Mouse (Mus musculus) midbrain, embryonic 13.5 days (tissue): Measurements from ENCODE around the gene Hist1h2bn. TPM values are rescaled to one million over a fixed set of nuclear protein-coding genes. Genes with fewer than 3 reads are reported as not detected.
A peak's percentile ranks its signal among the peaks of the same experiment; 100 is the strongest.
"Not testable (repeated sequence)": the region's sequence is repeated elsewhere in the genome, so short reads cannot be mapped to it uniquely, and the experiment has no call there.

ENCODE experiments used
- ATAC-seq: fragments of 200-750 bp; cut with Nextera tagmentation; 2 replicates; pipeline ENCODE4 v1.8.0; 2017; ENCODE audit warnings: mild to moderate bottlenecking, moderate TSS enrichment, moderate library complexity
- H3K27ac ChIP-seq: fragments of 300-500 bp; sonication (generic); 2 replicates; pipeline ENCODE4 v1.5.1; 2015; ENCODE audit warnings: inconsistent platforms, mild to moderate bottlenecking, moderate library complexity
- H3K27me3 ChIP-seq: fragments of 300-500 bp; sonication (generic); 2 replicates; pipeline ENCODE4 v1.6.1; 2015; ENCODE audit warnings: mild to moderate bottlenecking, inconsistent platforms
- H3K36me3 ChIP-seq: fragments of 300-500 bp; sonication (generic); 2 replicates; pipeline ENCODE4 v1.6.1; 2015; ENCODE audit warnings: mild to moderate bottlenecking, inconsistent platforms
- H3K4me1 ChIP-seq: fragments of 300-500 bp; sonication (generic); replicated peaks from 2 replicates; pipeline ENCODE4 v1.6.1; 2015; ENCODE audit warnings: inconsistent platforms
- H3K4me2 ChIP-seq: fragments of 300-500 bp; sonication (generic); replicated peaks from 2 replicates; pipeline ENCODE4 v1.6.1; 2015; ENCODE audit warnings: moderate library complexity, mild to moderate bottlenecking, inconsistent platforms
- H3K4me3 ChIP-seq: fragments of 300-500 bp; sonication (generic); replicated peaks from 2 replicates; pipeline ENCODE4 v1.5.1; 2015; ENCODE audit warnings: mild to moderate bottlenecking, inconsistent platforms
- H3K9ac ChIP-seq: fragments of 300-500 bp; sonication (generic); replicated peaks from 2 replicates; pipeline ENCODE4 v1.6.1; 2015; ENCODE audit warnings: mild to moderate bottlenecking, inconsistent platforms
- H3K9me3 ChIP-seq: fragments of 300-500 bp; sonication (generic); 2 replicates; pipeline ENCODE4 v1.6.1; 2016; ENCODE audit warnings: mild to moderate bottlenecking, inconsistent platforms
- WGBS: fragments of 180-500 bp; shearing (Covaris S2); methylation state at CpG from one replicate; pipeline ENCODE4 v1.1.7; 2015; 5-methylcytosine and 5-hydroxymethylcytosine counted together
- polyA plus RNA-seq: library from polyadenylated mRNA; unstranded; fragments of >200 nt; fragmentation: Nextera tagmentation; extraction: Ambion mirVana; gene quantifications from 2 replicates; pipeline ENCODE4 v1.2.1, GENCODE M21; 2015

The Hist1h2bn gene
- polyA plus RNA-seq, 1 experiment from 2014 or later = 2.5 TPM

- no peak overlapping the region for H3K9ac ChIP-seq
- no peaks in the 10 kb centered on the region for H3K27me3 ChIP-seq
- H3K36me3 ChIP-seq = no peaks in the 10 kb centered on the region
- peaks cover 23% of the 10 kb centered on the region for H3K4me1 ChIP-seq
- no peak overlapping the region for H3K4me3 ChIP-seq
- 69% methylated on average over 1 of the region's 1 CpGs for WGBS
- no peak for ATAC-seq
- no peaks in the 10 kb centered on the region for H3K9me3 ChIP-seq
- H3K27ac ChIP-seq = no peak overlapping the region
- no peak overlapping the region for H3K4me2 ChIP-seq
These were observed 1.8 kb downstream of the Hist1h2bn start for GRCm38 (mm10) chr13:21755707-21756106.

GRCm38 (mm10) chr13:21778814-21779766 is 25.2 kb downstream of the Hist1h2bn start:
- ATAC-seq = peak; percentile 93
- H3K4me2 ChIP-seq = peak overlapping the region; percentile 95
- H3K4me1 ChIP-seq = peaks cover 34% of the 10 kb centered on the region
- peak overlapping the region; percentile 88 for H3K27ac ChIP-seq
- H3K9ac ChIP-seq = peak overlapping the region; percentile 83
- H3K9me3 ChIP-seq = no peaks in the 10 kb centered on the region
- 5% methylated on average over 33 of the region's 33 CpGs for WGBS
- H3K27me3 ChIP-seq = no peaks in the 10 kb centered on the region
- no peaks in the 10 kb centered on the region for H3K36me3 ChIP-seq
- H3K4me3 ChIP-seq = peak overlapping the region; percentile 53

- Histone ChIP-seq H3K27ac (peak within 1 kb of the TSS; percentile 88), H3K36me3 (no peaks in the 10 kb centered on the region), H3K4me1 (peaks cover 37% of the 10 kb centered on the region), H3K9ac (peak within 1 kb of the TSS; percentile 83), H3K4me3 (peak within 1 kb of the TSS; percentile 53), H3K27me3 (no peaks in the 10 kb centered on the region), H3K4me2 (peak within 1 kb of the TSS; percentile 95), H3K9me3 (no peaks in the 10 kb centered on the region)
- ATAC-seq = peak; percentile 12
- WGBS = under 1% methylated on average over 44 of the region's 44 CpGs
These were observed 26.1 kb downstream of the Hist1h2bn start, which contains the start of gene Hist1h1b for GRCm38 (mm10) chr13:21779767-21780731. Gene Hist1h1b (minus strand): TSS chr13:21780625.

- H3K36me3 ChIP-seq = no peaks in the 10 kb centered on the region
These were observed 27.2 kb downstream of the Hist1h2bn start for GRCm38 (mm10) chr13:21781021-21781555.

GRCm38 (mm10) chr13:21781639-21782038 is 27.7 kb downstream of the Hist1h2bn start:
- Histone ChIP-seq H3K9me3 (no peaks in the 10 kb centered on the region), H3K27ac (no peak overlapping the region), H3K4me3 (no peak overlapping the region), H3K4me2 (no peak overlapping the region), H3K4me1 (peaks cover 45% of the 10 kb centered on the region), H3K9ac (no peak overlapping the region), H3K36me3 (no peaks in the 10 kb centered on the region), H3K27me3 (no peaks in the 10 kb centered on the region)
- WGBS = 96% methylated on average over 1 of the region's 1 CpGs
- ATAC-seq = no peak

More at GRCm38 (mm10) chr13:21781021-21781555, 27.2 kb downstream of the Hist1h2bn start:
- peaks cover 42% of the 10 kb centered on the region for H3K4me1 ChIP-seq
- H3K27ac ChIP-seq = no peak overlapping the region
- ATAC-seq = no peak
- WGBS = 46% methylated on average over 6 of the region's 6 CpGs
- H3K4me2 ChIP-seq = peak overlapping the region; percentile 95
- H3K9me3 ChIP-seq = no peaks in the 10 kb centered on the region
- no peak overlapping the region for H3K9ac ChIP-seq
- H3K27me3 ChIP-seq = no peaks in the 10 kb centered on the region
- H3K4me3 ChIP-seq = no peak overlapping the region; the same call in 1 of the 2 replicates

GRCm38 (mm10) chr13:21782361-21783254 is 28.7 kb downstream of the Hist1h2bn start:
- 1% methylated on average over 14 of the region's 35 CpGs for WGBS
- not testable (repeated sequence) for H3K9me3 ChIP-seq, H3K27me3 ChIP-seq, ATAC-seq, H3K36me3 ChIP-seq
- H3K4me2 ChIP-seq = peak overlapping the region; percentile 67
- peaks cover 45% of the 10 kb centered on the region for H3K4me1 ChIP-seq
- H3K4me3 ChIP-seq = peak overlapping the region; percentile 42
- H3K9ac ChIP-seq = peak overlapping the region; percentile 68
- peak overlapping the region; percentile 73 for H3K27ac ChIP-seq

GRCm38 (mm10) chr13:21783255-21783617 is 29.3 kb downstream of the Hist1h2bn start, which contains the start of gene Hist1h3i:
Gene Hist1h3i (minus strand): TSS chr13:21783370.
- Histone ChIP-seq H3K27me3 (no peaks in the 10 kb centered on the region), H3K9me3 (no peaks in the 10 kb centered on the region), H3K27ac (peak within 1 kb of the TSS; percentile 73), H3K4me3 (peak within 1 kb of the TSS; percentile 42), H3K36me3 (no peaks in the 10 kb centered on the region), H3K4me1 (peaks cover 47% of the 10 kb centered on the region), H3K4me2 (peak within 1 kb of the TSS; percentile 67), H3K9ac (peak within 1 kb of the TSS; percentile 68)
- peak; percentile 75 for ATAC-seq
- 0% methylated on average over 17 of the region's 20 CpGs for WGBS

- no peaks in the 10 kb centered on the region for H3K36me3 ChIP-seq
- H3K27me3 ChIP-seq = no peaks in the 10 kb centered on the region
- H3K27ac ChIP-seq = peak overlapping the region; percentile 68
- H3K9ac ChIP-seq = no peak overlapping the region; the same call in 1 of the 2 replicates
- peak overlapping the region; percentile 42 for H3K4me3 ChIP-seq
- WGBS = 3% methylated on average over 9 of the region's 9 CpGs
- peak overlapping the region; percentile 67 for H3K4me2 ChIP-seq
- H3K4me1 ChIP-seq = peaks cover 48% of the 10 kb centered on the region
- ATAC-seq = no peak
- no peaks in the 10 kb centered on the region for H3K9me3 ChIP-seq
These were observed 29.8 kb downstream of the Hist1h2bn start for GRCm38 (mm10) chr13:21783734-21784161.

- no peak overlapping the region for H3K9ac ChIP-seq
- H3K27ac ChIP-seq = peak overlapping the region; percentile 68
- peak overlapping the region; percentile 67; the same call in 1 of the 2 replicates for H3K4me2 ChIP-seq
- H3K4me1 ChIP-seq = peaks cover 48% of the 10 kb centered on the region
- WGBS = 20% methylated on average over 6 of the region's 6 CpGs
- H3K4me3 ChIP-seq = no peak overlapping the region; the same call in 1 of the 2 replicates
- no peaks in the 10 kb centered on the region for H3K36me3 ChIP-seq
- no peaks in the 10 kb centered on the region for H3K9me3 ChIP-seq
- H3K27me3 ChIP-seq = no peaks in the 10 kb centered on the region
- no peak for ATAC-seq
These were observed 30.4 kb downstream of the Hist1h2bn start for GRCm38 (mm10) chr13:21784311-21784710.

- H3K36me3 ChIP-seq = no peaks in the 10 kb centered on the region
- peak overlapping the region; percentile 64 for H3K4me2 ChIP-seq
- WGBS = 3% methylated on average over 8 of the region's 8 CpGs
- peak overlapping the region; percentile 61 for H3K9ac ChIP-seq
- ATAC-seq = no peak
- no peaks in the 10 kb centered on the region for H3K27me3 ChIP-seq
- peak overlapping the region; percentile 84 for H3K27ac ChIP-seq
- no peaks in the 10 kb centered on the region for H3K9me3 ChIP-seq
- peak overlapping the region; percentile 39 for H3K4me3 ChIP-seq
- H3K4me1 ChIP-seq = peaks cover 41% of the 10 kb centered on the region
These were observed 32.4 kb downstream of the Hist1h2bn start for GRCm38 (mm10) chr13:21786189-21786898.
